Mouse (Mus musculus) embryonic fibroblast, embryonic 13.5 days (primary cell): ENCODE measurements around the gene S100a7a. TPM values are rescaled to one million over a fixed set of nuclear protein-coding genes. Genes with fewer than 3 reads are reported as not detected.

Experiments used
- H3K27ac ChIP-seq: 2 replicates; pipeline ENCODE4 v1.5.1; 2012; ENCODE audit warnings: low read length, control low read depth, inconsistent platforms; ENCODE audit not compliant: insufficient read depth
- H3K4me1 ChIP-seq: 2 replicates; pipeline ENCODE4 v1.6.1; 2011; ENCODE audit warnings: low read length; ENCODE audit not compliant: control insufficient read depth, insufficient read depth
- H3K4me3 ChIP-seq: 2 replicates; pipeline ENCODE4 v1.5.1; 2011; ENCODE audit warnings: mild to moderate bottlenecking, control low read depth, low read length; ENCODE audit not compliant: insufficient read depth
- CTCF ChIP-seq: IDR thresholded peaks from 2 replicates; pipeline ENCODE4 v1.5.1; 2011; ENCODE audit warnings: mild to moderate bottlenecking, control low read depth, low read length, moderate library complexity, borderline replicate concordance; ENCODE audit not compliant: insufficient read depth
- POLR2A ChIP-seq: IDR thresholded peaks from 2 replicates; pipeline ENCODE4 v1.6.1; 2011; ENCODE audit warnings: low read depth, mild to moderate bottlenecking, control low read depth, low read length, moderate library complexity
- polyA plus RNA-seq: library from polyadenylated mRNA; stranded (reverse); fragments of >200 nt; gene quantifications from 2 replicates; pipeline ENCODE4 v1.2.4, GENCODE M21; 2011; ENCODE audit warnings: low read depth; ENCODE audit not compliant: missing spikeins, insufficient read length

S100a7a gene
- polyA plus RNA-seq, 1 experiment = 2.2 TPM

GRCm38 (mm10) chr3:90683929-90684328 lies 30.1 kb downstream of the S100a7a start:
- H3K27ac ChIP-seq = no peak overlapping the region
- H3K4me1 ChIP-seq = no peaks in the 10 kb centered on the region
- TF ChIP-seq CTCF (no peak), POLR2A (no peak)
- no peak overlapping the region for H3K4me3 ChIP-seq

GRCm38 (mm10) chr3:90686835-90687234 lies 33.0 kb downstream of the S100a7a start:
- no peak overlapping the region for H3K4me3 ChIP-seq
- TF ChIP-seq CTCF = no peak
- TF ChIP-seq POLR2A = no peak

GRCm38 (mm10) chr3:90693496-90693895 lies 39.7 kb downstream of the S100a7a start:
- Histone ChIP-seq H3K4me1 (no peaks in the 10 kb centered on the region), H3K4me3 (no peak overlapping the region), H3K27ac (no peak overlapping the region)
- TF ChIP-seq CTCF (no peak), POLR2A (no peak)

More at GRCm38 (mm10) chr3:90686835-90687234, 33.0 kb downstream of the S100a7a start:
- Histone ChIP-seq H3K4me1 (no peaks in the 10 kb centered on the region), H3K27ac (no peak overlapping the region)

- TF ChIP-seq CTCF (no peak), POLR2A (no peak)
Observed at GRCm38 (mm10) chr3:90695613-90696012, 41.8 kb downstream of the S100a7a start, which contains the start of gene S100a9. Gene S100a9 (minus strand): TSS chr3:90695721.

GRCm38 (mm10) chr3:90702244-90702643 lies 48.4 kb downstream of the S100a7a start:
- H3K27ac ChIP-seq = no peak overlapping the region
- no peak overlapping the region for H3K4me3 ChIP-seq
- TF ChIP-seq CTCF (no peak), POLR2A (no peak)
- no peaks in the 10 kb centered on the region for H3K4me1 ChIP-seq

More at GRCm38 (mm10) chr3:90695613-90696012, 41.8 kb downstream of the S100a7a start, which contains the start of gene S100a9:
- no peak within 1 kb of the TSS for H3K27ac ChIP-seq
- no peaks in the 10 kb centered on the region for H3K4me1 ChIP-seq
- H3K4me3 ChIP-seq = no peak within 1 kb of the TSS

Other genes starting within 250 kb of the S100a7a start
- 39.5 and 40.0 TPM in 2 replicates for gene Ints3, start 220.4 kb upstream of the S100a7a start, polyA plus RNA-seq
- 0.18 TPM in 1 of 2 replicates, not detected in the other for gene Npr1, start 188.2 kb upstream of the S100a7a start, polyA plus RNA-seq
- gene Ilf2, start 177.9 kb upstream of the S100a7a start, polyA plus RNA-seq = 82.1 and 97.0 TPM in 2 replicates
- 87.6 and 102 TPM in 2 replicates for gene Snapin, start 163.0 kb upstream of the S100a7a start, polyA plus RNA-seq
- 92.9 and 111 TPM in 2 replicates for gene Chtop, start 144.5 kb upstream of the S100a7a start, polyA plus RNA-seq
- 27.6 and 37.9 TPM in 2 replicates for gene S100a1, start 139.6 kb upstream of the S100a7a start, polyA plus RNA-seq
- 38.7 and 60.4 TPM in 2 replicates for gene S100a13, start 139.6 kb upstream of the S100a7a start, polyA plus RNA-seq
- gene S100a14, start 127.2 kb upstream of the S100a7a start, polyA plus RNA-seq = not detected in 2 replicates
- 40.2 and 49.1 TPM in 2 replicates for gene S100a16, start 116.8 kb upstream of the S100a7a start, polyA plus RNA-seq
- 1.7 TPM in 1 of 2 replicates, not detected in the other for gene S100a3, start 93.4 kb upstream of the S100a7a start, polyA plus RNA-seq
- not detected in 2 replicates for gene S100a2, start 63.8 kb upstream of the S100a7a start, polyA plus RNA-seq
- gene Gm42674, start 52.1 kb upstream of the S100a7a start, polyA plus RNA-seq = 3.5 TPM in 1 of 2 replicates, not detected in the other
- gene S100a4, start 50.2 kb upstream of the S100a7a start, polyA plus RNA-seq = 454 and 1,115 TPM in 2 replicates
- not detected in 2 replicates for gene S100a5, start 45.5 kb upstream of the S100a7a start, polyA plus RNA-seq
- gene S100a6, start 41.1 kb upstream of the S100a7a start, polyA plus RNA-seq = 3,458 and 7,173 TPM in 2 replicates
- not detected in 2 replicates for gene S100a8, start 15.0 kb downstream of the S100a7a start, polyA plus RNA-seq
- gene S100a9, start 41.7 kb downstream of the S100a7a start, polyA plus RNA-seq = not detected in 2 replicates
- not detected in 2 replicates for gene Pglyrp4, start 72.9 kb downstream of the S100a7a start, polyA plus RNA-seq
- not detected in 2 replicates for gene Gm5849, start 123.9 kb downstream of the S100a7a start, polyA plus RNA-seq